ENCODE assay signal across 7 mouse cellular contexts in genomic region chr2:134549770-134550169, GRCm38 (mm10). TPM values are rescaled to one million over a fixed set of nuclear protein-coding genes. Genes with fewer than 3 reads are reported as not detected.
DNase-seq lines count a peak whose midpoint lies in the region; ATAC-seq lines count a peak whose summit lies in the region.

No protein-coding gene starts in this region.

- WGBS in neural tube, embryonic 15.5 days = 22% methylated on average over 4 of the region's 4 CpGs

- DNase-seq in neural tube, embryonic 10.5 days (ENCODE audit: extremely low spot score, low spot score) = peak; percentile 20
- peak; percentile 89 for DNase-seq in adipocyte (ENCODE audit: low spot score)
- DNase-seq in cerebellum, postnatal 36 days = peak; percentile 53 to 65
- DNase-seq in heart, postnatal 14 days = peak; percentile 56 to 75
- peak; percentile 21 to 31 for DNase-seq in left cerebral cortex, postnatal 36 days (ENCODE audit: low spot score in 2 of 2)
- DNase-seq in retina, postnatal 7 days (ENCODE audit: low read depth, low spot score) = peak; percentile 31

- H3K4me3 ChIP-seq in neural tube, embryonic 15.5 days (replicated peaks) = no peak overlapping the region

- H3K4me2 ChIP-seq in neural tube, embryonic 15.5 days = no peak overlapping the region

- H3K36me3 ChIP-seq in neural tube, embryonic 15.5 days = no peaks in the 10 kb centered on the region

- H3K9me3 ChIP-seq in neural tube, embryonic 15.5 days (replicated peaks) = no peaks in the 10 kb centered on the region

- no peaks in the 10 kb centered on the region for H3K27me3 ChIP-seq in neural tube, embryonic 15.5 days (replicated peaks)

- intact Hi-C loops in heart, postnatal 14 days (cut with DNase I) = loop anchor here (1.0 to 10.0 kb wide), 3 partner anchors 128 to 781 kb away; partner anchors contain the start of gene Plcb1
- intact Hi-C loops in left cerebral cortex, postnatal 36 days (cut with DNase I) = loop anchor here (2.0 to 10.0 kb wide), 2 partner anchors 125 to 775 kb away; no protein-coding TSS in a partner anchor

- no peak for ATAC-seq in neural tube, embryonic 15.5 days (ENCODE audit: low FRiP score)

- H3K27ac ChIP-seq in neural tube, embryonic 15.5 days (replicated peaks) = no peak overlapping the region

- H3K4me1 ChIP-seq in neural tube, embryonic 15.5 days = no peaks in the 10 kb centered on the region

- H3K9ac ChIP-seq in neural tube, embryonic 15.5 days (replicated peaks) = no peak overlapping the region

RNA-seq across cellular contexts. Expression of gene Hao1, which starts 4.4 kb away (rescaled TPM):
- not detected in 2 replicates for polyA plus RNA-seq in neural tube, embryonic 15.5 days (2015; fragmentation: Nextera tagmentation; extraction: Ambion mirVana)
- total RNA-seq in heart, postnatal 14 days (2021) = not detected
- total RNA-seq in left cerebral cortex, postnatal 36 days (2021) = not detected

Comparison
In these comparisons a context has a peak if more than half of its experiments do, and no peak if none do; other contexts are left out.
1. DNase-seq: peak in every context shown above with its lines; median percentile 89 in adipocyte; 66 in heart, postnatal 14 days; 59 in cerebellum, postnatal 36 days; 31 in retina, postnatal 7 days; 26 in left cerebral cortex, postnatal 36 days; 20 in neural tube, embryonic 10.5 days.